Mouse (Mus musculus) forebrain, embryonic 11.5 days (tissue): ENCODE data around the gene Adgrg3. TPM values are rescaled to one million over a fixed set of nuclear protein-coding genes. Genes with fewer than 3 reads are reported as not detected.

Source experiments
- ATAC-seq: fragments of 200-750 bp; cut with Nextera tagmentation; replicated peaks from 2 replicates; pipeline ENCODE4 v1.8.0; 2017; ENCODE audit warnings: moderate TSS enrichment; ENCODE audit not compliant: low FRiP score
- DNase-seq: peaks from one replicate; pipeline ENCODE4 v3.0.0-alpha.2; 2017; ENCODE audit warnings: low spot score
- H3K27ac ChIP-seq: fragments of 300-500 bp; sonication (generic); 2 replicates; pipeline ENCODE4 v1.5.1; 2014; ENCODE audit warnings: low read depth, low read length
- H3K27me3 ChIP-seq: fragments of 300-500 bp; sonication (generic); 2 replicates; pipeline ENCODE4 v1.6.1; 2014; ENCODE audit warnings: mild to moderate bottlenecking, low read length, mixed read lengths; ENCODE audit not compliant: control insufficient read depth, insufficient read depth
- H3K36me3 ChIP-seq: fragments of 300-500 bp; sonication (generic); 2 replicates; pipeline ENCODE4 v1.6.1; 2014; ENCODE audit warnings: mild to moderate bottlenecking, low read length, moderate library complexity, mixed read lengths; ENCODE audit not compliant: control insufficient read depth, insufficient read depth
- H3K4me1 ChIP-seq: fragments of 300-500 bp; sonication (generic); replicated peaks from 2 replicates; pipeline ENCODE4 v1.6.1; 2014; ENCODE audit warnings: low read length, mixed read lengths; ENCODE audit not compliant: control insufficient read depth, insufficient read depth
- H3K4me2 ChIP-seq: fragments of 300-500 bp; sonication (generic); 2 replicates; pipeline ENCODE4 v1.6.1; 2014; ENCODE audit warnings: low read depth, mild to moderate bottlenecking, low read length, moderate library complexity, mixed read lengths; ENCODE audit not compliant: severe bottlenecking
- H3K4me3 ChIP-seq: fragments of 300-500 bp; sonication (generic); 2 replicates; pipeline ENCODE4 v1.5.1; 2014; ENCODE audit warnings: low read depth, low read length
- H3K9ac ChIP-seq: fragments of 300-500 bp; sonication (generic); 2 replicates; pipeline ENCODE4 v1.6.1; 2014; ENCODE audit warnings: low read length
- H3K9me3 ChIP-seq: fragments of 300-500 bp; sonication (generic); 2 replicates; pipeline ENCODE4 v1.6.1; 2016; ENCODE audit warnings: low read length, mixed read lengths; ENCODE audit not compliant: control insufficient read depth
- WGBS: fragments of 180-500 bp; shearing (Covaris S2); extraction: QIAGEN DNeasy Blood & Tissue Kit; methylation state at CpG from one replicate; pipeline ENCODE4 v1.1.7; 2014; 5-methylcytosine and 5-hydroxymethylcytosine counted together
- polyA plus RNA-seq: library from polyadenylated mRNA; unstranded; fragments of >200 nt; fragmentation: Nextera tagmentation; extraction: Ambion mirVana; gene quantifications from 2 replicates; pipeline ENCODE4 v1.2.1, GENCODE M21; 2014

Adgrg3 gene
- polyA plus RNA-seq, 1 experiment from 2014 or later = 3.2 TPM

DNA sequence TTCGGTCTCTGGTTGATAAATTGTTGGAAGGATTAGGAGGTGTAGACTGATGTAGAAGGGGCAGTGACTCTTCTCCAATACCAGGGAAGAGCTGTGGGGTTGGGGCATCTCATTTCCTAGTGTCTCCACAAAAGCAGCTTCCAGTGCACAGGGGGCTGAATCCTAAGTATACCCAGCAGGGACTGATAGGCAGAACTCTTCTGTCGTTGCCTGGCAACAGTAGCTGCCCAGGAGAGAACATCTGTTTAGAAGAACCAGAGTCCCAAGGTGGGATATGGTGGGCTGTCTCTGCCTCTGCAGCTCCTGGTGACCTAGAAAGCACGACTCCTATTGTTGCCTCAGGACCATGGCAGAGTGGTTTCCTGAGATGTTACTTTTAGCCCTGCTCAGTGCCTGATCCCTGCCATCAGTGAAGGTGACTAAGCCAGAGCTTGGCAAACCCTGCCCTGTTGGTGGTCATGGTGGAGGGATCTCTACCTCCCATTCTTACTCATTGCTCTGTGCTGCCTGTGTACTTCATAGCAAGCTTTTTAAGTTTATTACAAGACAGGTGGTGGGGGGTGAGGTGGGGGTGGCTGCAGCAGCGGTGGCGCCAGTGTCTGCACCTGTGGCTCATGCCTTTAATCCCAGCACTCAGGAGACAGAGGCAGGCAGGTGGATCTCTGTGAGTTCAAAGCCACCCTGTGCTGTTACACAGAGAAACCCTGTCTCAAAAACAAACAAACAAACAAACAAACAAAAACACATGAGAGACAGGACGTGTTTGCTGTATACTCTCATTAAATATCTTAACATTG, 30.6 kb downstream of the Adgrg3 start:
- Histone ChIP-seq H3K27ac (no peak overlapping the region), H3K27me3 (no peaks in the 10 kb centered on the region), H3K4me2 (no peak overlapping the region), H3K4me1 (no peaks in the 10 kb centered on the region), H3K9me3 (no peaks in the 10 kb centered on the region), H3K4me3 (no peak overlapping the region), H3K36me3 (no peaks in the 10 kb centered on the region), H3K9ac (no peak overlapping the region)
- ATAC-seq (no peak), DNase-seq (no peak)
- 65% methylated on average over 6 of the region's 6 CpGs for WGBS

DNA sequence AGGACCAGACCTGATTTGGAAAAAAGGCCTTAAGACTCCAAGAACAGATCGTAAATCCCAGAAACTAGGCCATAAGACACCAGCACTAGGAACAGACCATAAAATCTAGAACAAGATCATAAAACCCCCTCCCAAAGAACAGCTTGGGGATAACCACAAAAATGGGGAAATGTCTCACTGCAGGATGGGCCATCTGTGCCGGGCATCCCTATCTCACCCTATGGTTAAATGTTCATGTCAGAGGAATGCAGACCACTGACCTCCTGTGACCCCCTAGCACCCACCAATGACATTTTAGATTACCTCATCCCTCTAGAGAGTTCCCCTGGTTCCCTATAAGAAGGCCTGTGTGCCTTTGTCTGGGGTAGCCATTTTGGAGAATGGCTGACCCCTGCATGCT, 32.1 kb downstream of the Adgrg3 start:
- Histone ChIP-seq H3K36me3 (no peaks in the 10 kb centered on the region), H3K4me2 (no peak overlapping the region), H3K4me1 (no peaks in the 10 kb centered on the region), H3K9me3 (no peaks in the 10 kb centered on the region), H3K27ac (no peak overlapping the region), H3K9ac (no peak overlapping the region), H3K4me3 (no peak overlapping the region), H3K27me3 (no peaks in the 10 kb centered on the region)
- WGBS = 85% methylated on average over 2 of the region's 2 CpGs
- ATAC-seq (no peak), DNase-seq (no peak)

DNA sequence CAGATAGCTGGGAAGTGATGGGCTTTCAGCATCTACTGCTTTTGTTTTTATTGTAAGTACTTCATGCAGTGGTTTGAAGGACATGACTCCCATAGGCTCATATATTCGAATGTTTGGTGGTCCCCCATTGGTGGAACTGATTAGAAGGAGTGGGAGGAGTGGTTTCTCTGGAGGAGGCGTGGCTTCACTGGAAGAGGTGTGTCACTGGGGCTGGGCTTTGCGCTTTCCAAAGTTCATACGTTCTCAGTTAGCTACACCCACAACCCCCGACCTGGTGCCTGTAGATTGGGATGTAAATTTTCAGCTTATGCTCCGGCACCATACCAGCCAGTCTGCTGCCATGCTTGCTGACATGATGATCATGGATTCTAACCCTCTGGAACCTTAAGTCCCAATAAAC, 36.9 kb downstream of the Adgrg3 start:
- WGBS = 68% methylated on average over 6 of the region's 6 CpGs

DNA sequence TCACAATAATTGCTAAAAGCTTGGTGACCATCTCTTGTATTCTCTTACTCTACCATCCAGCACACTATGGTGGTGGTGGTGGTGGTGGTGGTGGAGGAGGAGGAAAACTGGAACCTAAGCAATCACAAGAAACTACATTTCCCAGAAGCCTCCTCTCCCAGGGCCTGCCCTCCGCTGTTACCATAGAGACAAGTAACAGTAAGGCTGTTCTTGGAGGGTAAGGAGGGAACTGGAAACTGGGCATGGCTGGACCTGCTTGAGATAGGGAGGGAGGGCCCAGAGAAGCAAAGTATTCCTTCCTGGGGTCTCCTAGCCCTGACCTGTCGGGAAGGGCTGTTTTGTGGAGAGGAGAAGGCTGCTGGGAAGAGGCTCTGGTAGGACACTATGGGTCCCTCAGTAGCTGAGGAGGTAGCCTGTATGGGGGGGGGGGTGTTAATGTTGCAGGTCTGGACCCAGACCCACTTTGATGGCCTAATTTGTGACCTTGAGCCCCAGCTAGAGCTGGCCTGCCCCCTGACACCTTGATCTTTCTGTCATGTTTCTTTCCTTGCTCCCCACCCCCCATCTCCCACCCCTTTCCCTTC, 37.5 kb downstream of the Adgrg3 start, which contains the start of gene Drc7:
Drc7 (plus strand) TSS at position 177 of the 584 bp plus-strand sequence.
- H3K4me1 ChIP-seq = no peaks in the 10 kb centered on the region
- H3K27me3 ChIP-seq = no peaks in the 10 kb centered on the region
- WGBS = 20% methylated on average over 2 of the region's 2 CpGs
- H3K36me3 ChIP-seq = no peaks in the 10 kb centered on the region
- no peaks in the 10 kb centered on the region for H3K9me3 ChIP-seq
- DNase-seq (no peak), ATAC-seq (peak; percentile 27; the same call in 1 of the 2 replicates)
- no peak within 1 kb of the TSS for H3K4me2 ChIP-seq
- H3K4me3 ChIP-seq = no peak within 1 kb of the TSS
- no peak within 1 kb of the TSS for H3K27ac ChIP-seq
- no peak within 1 kb of the TSS for H3K9ac ChIP-seq

More for the DNA sequence above, 36.9 kb downstream of the Adgrg3 start:
- H3K4me2 ChIP-seq = no peak overlapping the region
- H3K9me3 ChIP-seq = no peaks in the 10 kb centered on the region
- H3K4me1 ChIP-seq = no peaks in the 10 kb centered on the region
- H3K36me3 ChIP-seq = no peaks in the 10 kb centered on the region
- H3K9ac ChIP-seq = no peak overlapping the region
- H3K27me3 ChIP-seq = no peaks in the 10 kb centered on the region
- ATAC-seq (no peak), DNase-seq (no peak)
- H3K27ac ChIP-seq = no peak overlapping the region
- H3K4me3 ChIP-seq = no peak overlapping the region

DNA sequence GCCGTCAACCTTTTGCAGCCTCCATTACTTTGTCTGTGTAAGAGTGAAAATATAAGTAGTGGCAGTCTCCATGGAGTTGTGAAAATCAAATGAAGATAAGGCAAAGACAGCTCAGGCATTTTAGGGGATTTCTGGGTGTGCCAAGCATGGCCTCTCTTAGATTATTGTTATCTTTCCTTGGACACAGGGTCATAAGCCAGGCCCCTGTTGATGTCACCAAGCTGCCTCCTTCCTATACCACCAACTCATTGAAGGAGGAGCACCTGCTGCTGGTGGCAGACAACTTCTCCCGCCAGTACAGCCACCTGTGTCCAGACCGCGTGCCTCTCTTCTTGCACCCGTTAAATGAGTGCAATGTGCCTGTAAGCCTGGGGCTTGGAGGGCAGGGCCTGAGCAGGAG, 38.9 kb downstream of the Adgrg3 start:
- no peaks in the 10 kb centered on the region for H3K4me1 ChIP-seq
- DNase-seq (no peak), ATAC-seq (no peak)
- H3K4me3 ChIP-seq = no peak overlapping the region
- H3K4me2 ChIP-seq = no peak overlapping the region
- WGBS = 81% methylated on average over 5 of the region's 5 CpGs
- H3K27me3 ChIP-seq = no peaks in the 10 kb centered on the region
- H3K36me3 ChIP-seq = no peaks in the 10 kb centered on the region
- H3K9me3 ChIP-seq = no peaks in the 10 kb centered on the region
- no peak overlapping the region for H3K27ac ChIP-seq
- H3K9ac ChIP-seq = no peak overlapping the region

DNA sequence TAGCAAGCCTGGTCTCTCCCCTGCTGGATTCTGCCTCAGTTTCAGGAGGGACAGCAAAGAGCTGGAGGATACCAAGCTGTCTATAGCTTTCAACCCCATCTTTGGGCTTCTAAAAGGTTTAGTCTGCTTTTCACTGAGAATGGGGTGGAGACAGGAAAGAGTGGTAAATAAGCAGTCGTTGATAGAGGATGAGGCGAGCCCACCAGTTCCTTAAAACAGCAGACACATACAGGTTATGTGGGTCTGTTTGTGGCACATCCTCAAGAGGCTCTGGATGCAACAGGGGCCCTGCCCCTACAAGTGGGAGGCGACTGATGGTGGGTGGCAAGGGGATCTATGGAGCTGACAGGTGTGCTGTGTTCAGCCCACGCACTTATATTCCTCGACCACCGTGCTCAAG, 41.2 kb downstream of the Adgrg3 start:
- no peaks in the 10 kb centered on the region for H3K36me3 ChIP-seq
- WGBS = 83% methylated on average over 6 of the region's 6 CpGs
- no peaks in the 10 kb centered on the region for H3K4me1 ChIP-seq
- H3K9ac ChIP-seq = no peak overlapping the region
- H3K9me3 ChIP-seq = no peaks in the 10 kb centered on the region
- H3K4me3 ChIP-seq = no peak overlapping the region
- no peak overlapping the region for H3K4me2 ChIP-seq
- no peak for ATAC-seq
- no peak for DNase-seq
- no peaks in the 10 kb centered on the region for H3K27me3 ChIP-seq
- no peak overlapping the region for H3K27ac ChIP-seq

DNA sequence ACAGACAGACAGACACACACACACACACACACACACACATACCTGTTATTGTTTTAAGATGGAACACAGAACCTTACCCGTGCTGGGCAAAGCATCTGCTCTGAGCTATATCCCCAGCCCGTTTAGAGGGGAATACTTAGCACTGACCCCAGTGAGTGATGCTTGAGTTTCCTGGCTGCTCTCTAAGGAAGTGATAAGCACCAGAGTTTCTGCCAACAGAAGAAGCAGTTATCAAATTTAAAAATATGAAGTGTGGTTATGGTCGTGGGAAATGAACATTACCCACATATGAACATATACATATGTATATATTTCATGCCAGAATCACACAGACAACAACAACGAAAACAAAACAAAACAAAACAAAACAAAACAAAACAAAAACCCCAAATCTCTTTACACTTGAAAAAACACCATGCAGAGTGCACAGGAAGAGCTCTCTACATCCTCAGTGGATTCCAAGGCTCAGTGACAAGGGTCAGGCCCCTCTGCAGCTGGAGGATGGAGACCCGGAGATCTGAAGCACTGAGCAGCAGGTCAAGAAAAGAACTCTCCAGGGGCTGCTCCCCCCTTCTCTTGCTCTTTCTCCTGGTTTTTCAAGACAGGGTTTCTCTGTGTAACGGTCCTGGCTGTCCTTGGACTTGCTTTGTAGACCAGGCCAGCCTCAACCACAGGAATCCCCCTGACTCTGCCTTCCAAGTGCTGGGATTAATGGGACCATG, 42.5 kb downstream of the Adgrg3 start:
- ATAC-seq (no peak), DNase-seq (no peak)
- H3K27me3 ChIP-seq = no peaks in the 10 kb centered on the region
- H3K9ac ChIP-seq = no peak overlapping the region
- no peak overlapping the region for H3K27ac ChIP-seq
- no peak overlapping the region for H3K4me3 ChIP-seq
- 70% methylated on average over 6 of the region's 6 CpGs for WGBS
- H3K4me2 ChIP-seq = no peak overlapping the region
- H3K9me3 ChIP-seq = no peaks in the 10 kb centered on the region
- no peaks in the 10 kb centered on the region for H3K4me1 ChIP-seq
- H3K36me3 ChIP-seq = no peaks in the 10 kb centered on the region

DNA sequence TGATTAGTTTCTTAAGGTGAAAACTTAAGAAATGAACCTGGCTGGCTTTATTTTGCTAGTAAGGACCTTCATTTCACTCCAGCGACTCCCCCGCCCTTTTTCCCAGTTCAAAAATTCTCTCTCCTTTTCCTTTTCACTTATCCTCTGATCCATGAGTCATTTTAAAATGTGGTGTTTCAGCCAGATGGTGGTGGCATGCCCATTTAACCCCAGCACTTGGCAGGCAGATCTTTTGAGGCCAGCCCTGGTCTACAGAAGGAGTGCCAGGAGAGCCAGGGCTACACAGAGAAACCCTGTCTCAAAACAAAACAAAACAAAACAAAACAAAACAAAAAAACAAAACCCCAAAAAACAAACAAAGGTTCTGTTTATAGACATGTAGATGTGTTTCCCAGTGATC, 47.0 kb downstream of the Adgrg3 start:
- H3K27ac ChIP-seq = no peak overlapping the region
- no peaks in the 10 kb centered on the region for H3K27me3 ChIP-seq
- H3K36me3 ChIP-seq = no peaks in the 10 kb centered on the region
- ATAC-seq (no peak), DNase-seq (no peak)
- H3K4me1 ChIP-seq = no peaks in the 10 kb centered on the region
- H3K4me3 ChIP-seq = no peak overlapping the region
- no peak overlapping the region for H3K4me2 ChIP-seq
- WGBS = 91% methylated on average over 2 of the region's 2 CpGs
- H3K9ac ChIP-seq = no peak overlapping the region
- H3K9me3 ChIP-seq = no peaks in the 10 kb centered on the region
